Mouse (Mus musculus) mature B cell (primary cell): ENCODE measurements around the gene Ppl.

Experiments used
- in situ Hi-C: fragments of 300-500 bp; cut with MboI; formaldehyde crosslinking; loops from 2 replicates; pipeline ENCODE4 v1.14.3; 2019

Ppl gene

DNA sequence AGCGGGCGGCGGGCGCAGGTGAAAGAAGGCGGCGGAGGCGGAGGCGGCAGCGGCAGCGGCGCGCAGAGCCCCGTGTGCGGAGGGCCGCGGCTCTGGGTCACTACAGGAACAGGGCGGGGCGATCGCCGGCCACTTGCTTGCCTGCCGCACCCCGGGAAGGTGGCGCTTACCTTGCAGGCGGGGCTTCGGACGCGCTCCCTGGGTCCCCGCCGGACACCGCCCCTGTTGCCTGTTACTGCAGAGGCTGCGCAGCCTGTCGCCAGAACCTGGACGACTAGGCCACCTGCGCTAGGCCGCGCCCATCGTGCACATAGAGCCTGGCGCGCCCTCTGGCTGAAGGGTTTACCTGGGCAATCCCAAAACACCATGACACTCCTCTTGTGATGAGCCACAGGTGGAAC lies at the start of gene Ppl:
Gene Ppl (minus strand): TSS at position 21 of the 401 bp plus-strand sequence.
- in situ Hi-C loops, result loop anchor here (10.0 kb wide), 1 partner anchor 148 kb away; no protein-coding TSS in a partner anchor

- in situ Hi-C loops, result no loop called here
Observed at GRCm38 (mm10) chr16:5172636-5173035, 40.4 kb upstream of the Ppl start.

DNA sequence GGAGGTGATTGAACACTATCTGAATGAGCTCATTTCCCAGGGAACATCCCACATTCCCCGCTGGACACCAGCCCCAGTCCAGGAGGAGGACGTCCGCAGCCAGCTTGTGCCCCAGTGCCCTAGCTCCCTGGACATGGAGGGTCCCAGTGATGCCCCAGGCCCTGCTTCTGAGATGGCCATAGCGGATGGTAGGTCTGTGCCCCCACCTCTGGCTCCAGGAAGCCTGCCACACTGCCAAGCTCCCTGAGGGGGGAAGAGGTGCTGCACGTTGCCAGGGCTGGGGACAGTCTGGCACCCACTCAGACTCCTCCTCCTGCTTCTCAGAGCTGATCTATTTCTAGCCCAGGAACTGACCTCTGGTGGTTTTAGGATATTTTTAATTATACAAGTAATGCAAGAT lies 36.6 kb upstream of the Ppl start:
- in situ Hi-C loops, result no loop called here

- in situ Hi-C loops, result no loop called here
Observed at GRCm38 (mm10) chr16:5168038-5168437, 35.8 kb upstream of the Ppl start.

- in situ Hi-C loops, result no loop called here
Observed at GRCm38 (mm10) chr16:5164327-5164726, 32.1 kb upstream of the Ppl start.

DNA sequence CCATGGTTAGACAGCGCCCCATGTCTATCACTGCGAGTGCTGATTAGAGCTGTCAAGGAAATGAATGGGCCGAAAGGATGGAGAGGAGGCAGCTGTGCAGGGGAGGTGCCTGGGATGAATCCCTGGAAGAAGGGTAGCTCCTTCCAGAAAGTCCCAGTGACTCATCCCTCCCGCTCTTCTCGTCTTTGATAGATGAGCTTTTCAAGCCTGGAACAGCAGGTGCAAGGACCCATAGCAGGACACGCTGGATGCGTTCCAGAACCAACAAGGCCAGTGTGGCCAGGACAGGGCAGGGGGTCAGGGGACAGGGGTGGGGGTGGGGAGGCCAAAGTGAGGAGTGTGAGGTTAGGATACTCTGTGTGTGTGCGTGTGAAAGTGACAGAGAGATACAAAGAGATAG lies 27.0 kb upstream of the Ppl start:
- in situ Hi-C loops, result no loop called here

DNA sequence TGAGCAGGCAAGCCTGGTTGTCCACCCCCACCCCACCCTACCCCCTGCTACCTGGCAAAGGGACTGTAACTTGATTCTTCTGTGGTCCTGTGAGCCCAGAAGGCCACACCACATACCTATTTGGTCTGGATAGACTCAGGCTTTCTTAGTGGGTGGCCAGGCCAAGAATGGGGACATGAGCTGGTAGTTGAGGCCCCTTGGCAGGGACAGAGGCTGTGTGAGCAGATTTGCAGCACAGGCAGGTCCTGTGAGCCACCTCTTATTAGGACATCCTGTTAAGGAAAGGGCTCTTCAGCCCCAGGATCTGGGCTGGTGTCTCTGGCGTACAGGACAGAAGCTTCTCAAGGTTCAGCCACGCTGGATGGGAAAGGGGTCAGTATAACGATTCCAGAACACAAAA lies 24.9 kb upstream of the Ppl start:
- in situ Hi-C loops, result no loop called here

DNA sequence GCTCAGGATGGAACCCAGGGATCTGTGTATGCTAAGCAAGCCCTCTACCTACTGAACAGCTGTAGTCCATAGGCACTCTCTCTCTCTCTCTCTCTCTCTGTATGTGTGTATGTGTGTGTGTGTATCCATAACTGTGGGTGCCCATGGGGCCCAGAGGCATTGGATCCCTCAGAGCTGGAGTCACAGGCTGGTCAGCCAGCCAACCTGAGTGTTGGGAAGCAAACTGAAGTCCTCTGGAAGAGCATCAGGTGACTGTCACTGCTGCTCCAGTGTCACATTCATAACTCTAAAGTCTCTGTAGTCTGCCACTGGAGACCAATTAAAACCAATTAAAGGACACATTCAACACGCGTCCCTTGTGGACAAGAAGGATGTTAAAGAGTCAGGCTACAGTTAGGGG lies 24.3 kb upstream of the Ppl start:
- in situ Hi-C loops, result no loop called here

GRCm38 (mm10) chr16:5155014-5155413 lies 22.8 kb upstream of the Ppl start:
- in situ Hi-C loops, result no loop called here

DNA sequence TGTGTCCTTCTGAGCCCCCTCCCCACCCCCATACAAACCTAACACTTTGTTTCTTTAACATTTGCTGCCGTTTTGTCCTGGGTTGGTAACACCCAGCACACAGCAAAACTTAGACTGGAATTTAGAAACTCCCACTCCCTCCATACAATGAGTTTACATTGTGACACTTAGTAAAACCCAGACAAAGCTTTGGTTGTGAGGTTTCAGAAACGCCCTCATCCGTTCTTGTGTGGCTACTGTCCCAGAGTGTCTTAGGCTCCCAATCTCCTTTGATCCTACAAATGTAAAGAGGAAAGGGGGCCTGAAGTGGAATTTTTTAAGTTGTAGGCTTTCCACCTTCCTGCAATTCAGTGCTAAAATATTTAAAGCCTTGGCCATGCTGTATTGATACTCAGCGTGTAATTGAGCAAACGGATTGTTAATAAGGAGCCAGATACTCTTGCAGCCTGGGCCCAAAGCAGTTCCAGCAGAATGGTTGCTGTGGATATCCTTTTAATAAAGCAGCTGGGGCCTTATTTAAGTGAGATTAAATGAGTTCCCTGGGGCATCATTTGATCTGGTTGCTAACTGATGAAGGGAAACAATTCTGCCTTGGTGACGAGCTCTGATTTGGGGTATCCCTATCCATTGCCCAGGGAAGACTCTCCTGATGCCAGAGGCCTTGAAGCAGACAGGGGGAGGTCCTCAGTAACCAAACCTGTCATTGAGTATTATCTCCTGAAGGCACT lies 21.2 kb upstream of the Ppl start:
- in situ Hi-C loops, result no loop called here

GRCm38 (mm10) chr16:5150544-5150943 lies 18.3 kb upstream of the Ppl start:
- in situ Hi-C loops, result no loop called here

- in situ Hi-C loops, result no loop called here
Observed at GRCm38 (mm10) chr16:5147037-5147385, 14.8 kb upstream of the Ppl start, which contains the start of gene Sec14l5. Gene Sec14l5 (plus strand): TSS chr16:5147109.

- in situ Hi-C loops, result no loop called here
Observed at GRCm38 (mm10) chr16:5146367-5147036, 14.3 kb upstream of the Ppl start.

- in situ Hi-C loops, result no loop called here
Observed at GRCm38 (mm10) chr16:5145570-5145969, 13.3 kb upstream of the Ppl start.

DNA sequence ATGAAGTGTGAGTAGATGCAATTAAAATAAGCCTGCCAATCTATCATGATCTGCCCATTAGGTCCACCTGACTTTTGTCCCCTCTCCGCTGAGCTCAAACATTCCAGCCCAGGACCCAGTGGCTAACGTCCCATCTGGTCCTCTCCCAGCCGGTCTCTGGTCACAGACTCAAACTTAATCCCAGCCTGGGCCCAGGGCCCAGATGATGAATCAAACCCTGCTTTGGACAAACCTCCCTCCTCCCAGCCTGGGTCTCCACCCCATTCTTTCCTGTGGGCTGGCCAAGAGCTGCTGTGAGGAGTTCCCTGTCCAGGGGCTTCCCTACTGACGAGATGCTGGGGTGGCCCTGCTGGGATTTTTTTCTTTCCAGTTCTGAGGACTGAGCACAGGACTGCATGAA lies 7.5 kb upstream of the Ppl start:
- in situ Hi-C loops, result loop anchor here (10.0 kb wide), 1 partner anchor 155 kb away; no protein-coding TSS in a partner anchor

DNA sequence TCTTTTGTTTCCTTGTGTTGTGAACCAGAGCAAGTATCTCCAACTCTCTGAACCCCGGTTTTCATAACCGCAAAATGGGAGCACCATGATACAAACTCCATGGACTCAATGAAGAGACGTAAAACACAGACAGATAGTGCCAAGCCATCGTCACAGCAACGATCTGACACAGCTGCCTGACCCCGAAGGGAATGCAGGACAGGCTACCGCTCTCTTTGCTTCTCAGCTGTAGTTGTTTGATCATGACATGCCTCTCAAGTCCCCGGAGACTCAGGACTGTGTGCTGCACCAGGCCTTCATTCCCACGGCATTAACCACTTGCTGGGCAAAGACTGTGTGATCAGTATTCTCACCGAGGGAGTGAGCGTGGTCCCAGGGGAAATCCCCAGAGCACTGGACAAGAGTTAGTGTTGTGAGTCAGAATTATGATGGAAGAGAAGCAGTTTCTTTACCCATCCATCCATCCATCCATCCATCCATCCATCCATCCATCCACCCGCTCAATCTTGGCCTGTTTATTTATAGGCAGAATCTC lies 4.9 kb upstream of the Ppl start:
- in situ Hi-C loops, result loop anchor here (10.0 kb wide), 1 partner anchor 152 kb away; no protein-coding TSS in a partner anchor

- in situ Hi-C loops, result loop anchor here (10.0 kb wide), 1 partner anchor 152 kb away; no protein-coding TSS in a partner anchor
Observed at GRCm38 (mm10) chr16:5136505-5136904, 4.3 kb upstream of the Ppl start.

DNA sequence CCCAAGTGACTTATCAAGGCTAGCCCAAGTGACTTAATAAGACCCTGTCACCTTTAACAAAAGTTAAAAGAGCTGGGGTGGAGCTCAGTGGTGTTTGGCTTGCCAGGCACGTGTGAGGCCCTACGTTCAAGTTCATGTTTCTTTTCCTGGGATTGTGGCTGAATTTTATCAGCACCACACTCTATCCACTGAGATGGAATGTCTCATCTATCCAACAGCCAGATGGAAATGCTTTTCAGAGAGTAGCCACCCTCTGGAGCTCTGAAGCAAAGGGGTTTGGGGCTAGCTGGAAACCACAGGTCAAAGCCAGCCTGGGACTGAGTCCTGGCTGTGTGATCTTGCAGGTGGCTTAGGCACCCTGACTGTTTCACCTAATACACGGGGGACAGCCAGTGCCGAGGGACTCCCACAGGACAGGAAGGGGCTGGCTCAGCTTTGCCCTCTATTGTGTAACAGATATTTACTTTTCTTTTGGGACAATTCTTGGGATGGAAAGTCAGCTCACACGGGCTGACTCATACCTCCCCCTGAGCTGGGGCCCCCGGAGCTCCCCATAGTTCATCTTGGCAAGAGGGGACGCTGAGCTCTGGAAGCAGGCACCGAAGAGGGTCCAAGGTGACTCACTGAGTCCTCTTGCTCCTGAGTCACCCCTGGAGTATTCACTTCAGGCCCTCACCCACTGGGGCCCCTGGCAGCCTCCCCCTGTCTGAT lies 3.5 kb upstream of the Ppl start:
- in situ Hi-C loops, result loop anchor here (10.0 kb wide), 1 partner anchor 151 kb away; no protein-coding TSS in a partner anchor

DNA sequence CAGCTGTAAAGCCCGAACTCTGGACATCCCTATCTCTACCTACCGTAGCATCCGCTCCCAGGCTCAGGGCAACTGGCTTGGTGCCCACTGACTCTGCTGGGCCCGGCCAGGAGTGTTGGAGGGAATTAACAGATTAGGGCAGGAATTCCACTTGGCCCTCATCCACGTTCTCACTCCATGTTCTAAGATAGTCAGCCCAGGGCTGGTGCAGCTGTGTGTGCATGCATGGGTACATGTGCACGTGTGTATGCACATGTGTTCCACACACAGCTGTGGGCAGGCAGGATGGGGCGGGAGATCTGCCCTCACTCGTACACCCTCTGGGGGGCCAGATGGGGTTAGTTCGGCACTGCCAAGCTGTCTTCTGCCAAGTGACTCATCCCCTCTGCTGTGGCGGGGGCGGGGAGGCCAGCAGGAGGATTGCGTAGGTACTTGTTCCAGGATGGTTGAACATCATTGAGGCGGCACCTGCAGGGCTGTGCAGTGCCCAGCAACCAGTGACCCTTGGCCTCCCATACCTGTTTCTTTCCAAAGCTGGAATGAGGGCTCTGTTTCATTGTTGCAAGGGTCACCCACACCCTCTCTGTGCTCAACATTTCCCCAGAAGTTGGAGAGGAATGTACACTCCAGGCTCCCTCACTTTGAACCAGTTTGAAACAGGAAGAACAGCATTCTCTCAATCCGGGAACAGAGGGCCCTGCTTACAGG lies 2.6 kb upstream of the Ppl start:
- in situ Hi-C loops, result loop anchor here (10.0 kb wide), 1 partner anchor 150 kb away; no protein-coding TSS in a partner anchor

GRCm38 (mm10) chr16:5131251-5131922 lies 834 bp downstream of the Ppl start:
- in situ Hi-C loops, result loop anchor here (10.0 kb wide), 1 partner anchor 147 kb away; no protein-coding TSS in a partner anchor

DNA sequence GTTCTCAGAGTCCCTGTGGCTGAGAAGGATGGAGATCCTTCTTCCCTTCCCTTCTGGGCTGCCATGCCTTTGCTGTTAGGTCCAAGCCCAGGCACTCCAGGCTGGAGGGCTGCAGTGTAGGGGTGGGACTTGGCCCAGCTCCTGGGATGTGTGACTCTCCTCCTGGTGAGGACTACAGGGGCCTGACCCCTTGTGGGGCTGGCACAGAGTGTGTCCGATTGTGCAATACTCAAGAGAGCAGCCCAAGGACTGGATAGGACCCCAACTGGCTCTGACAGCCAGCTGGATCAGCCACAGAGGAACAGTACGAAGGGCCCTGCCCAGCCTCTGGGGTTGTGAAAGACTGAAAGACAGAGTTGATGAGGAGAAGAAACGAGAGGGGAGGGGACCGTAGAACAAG lies 1.5 kb downstream of the Ppl start:
- in situ Hi-C loops, result loop anchor here (10.0 kb wide), 1 partner anchor 146 kb away; no protein-coding TSS in a partner anchor
